Mouse (Mus musculus): Measurements from ENCODE around the gene Gm49366. TPM values are rescaled to one million over a fixed set of nuclear protein-coding genes. Genes with fewer than 3 reads are reported as not detected.
"Not testable (repeated sequence)": the region's sequence is repeated elsewhere in the genome, so short reads cannot be mapped to it uniquely, and the experiment has no call there.

Gene Gm49366
- total RNA-seq, 2 experiments from 2014 or later: not detected

- no peak for DNase-seq (ENCODE audit: low spot score in 2 of 2)
- intact Hi-C loops (cut with DNase I): no loop called here
Observed at GRCm38 (mm10) chr12:84068296-84068695, 29.6 kb downstream of the Gm49366 start.

- intact Hi-C loops (cut with DNase I): no loop called here
- no peak for DNase-seq (ENCODE audit: low spot score in 2 of 2)
Observed at GRCm38 (mm10) chr12:84068986-84069385, 30.3 kb downstream of the Gm49366 start, which contains the start of gene Acot5. TSS of gene Acot5 (plus strand) at chr12:84069325.

- intact Hi-C loops (cut with DNase I): not testable (repeated sequence)
- DNase-seq (ENCODE audit: low spot score in 2 of 2): peak; percentile 43 to 50
Observed at GRCm38 (mm10) chr12:84069582-84069981, 30.8 kb downstream of the Gm49366 start.

- peak; percentile 45 to 86 for DNase-seq (ENCODE audit: low spot score in 2 of 2)
- intact Hi-C loops (cut with DNase I): no loop called here
Observed at GRCm38 (mm10) chr12:84071696-84072095, 33.0 kb downstream of the Gm49366 start.

GRCm38 (mm10) chr12:84077371-84077990, 38.7 kb downstream of the Gm49366 start:
- DNase-seq (ENCODE audit: low spot score in 2 of 2): no peak
- intact Hi-C loops (cut with DNase I): no loop called here

GRCm38 (mm10) chr12:84083842-84084241, 45.1 kb downstream of the Gm49366 start:
- intact Hi-C loops (cut with DNase I): no loop called here
- DNase-seq (ENCODE audit: low spot score in 2 of 2): no peak

- no peak for DNase-seq (ENCODE audit: low spot score in 2 of 2)
- intact Hi-C loops (cut with DNase I): no loop called here
Observed at GRCm38 (mm10) chr12:84084581-84084980, 45.8 kb downstream of the Gm49366 start.

GRCm38 (mm10) chr12:84094666-84095065, 55.9 kb downstream of the Gm49366 start:
- intact Hi-C loops (cut with DNase I); DNase-seq (ENCODE audit: low spot score in 2 of 2): not testable (repeated sequence)

- no peak for DNase-seq (ENCODE audit: low spot score in 2 of 2)
- intact Hi-C loops (cut with DNase I): no loop called here
Observed at GRCm38 (mm10) chr12:84099605-84100004, 60.9 kb downstream of the Gm49366 start.

- intact Hi-C loops (cut with DNase I): no loop called here
- no peak for DNase-seq (ENCODE audit: low spot score in 2 of 2)
Observed at GRCm38 (mm10) chr12:84100071-84100470, 61.3 kb downstream of the Gm49366 start.

- intact Hi-C loops (cut with DNase I): not testable (repeated sequence)
- peak; percentile 48 to 57 for DNase-seq (ENCODE audit: low spot score in 2 of 2)
Observed at GRCm38 (mm10) chr12:84100604-84101492, 62.1 kb downstream of the Gm49366 start, which contains the start of gene Acot6. TSS of gene Acot6 (plus strand) at chr12:84100654.

GRCm38 (mm10) chr12:84101493-84101845, 62.7 kb downstream of the Gm49366 start:
- no peak for DNase-seq (ENCODE audit: low spot score in 2 of 2)
- intact Hi-C loops (cut with DNase I): no loop called here

GRCm38 (mm10) chr12:84107012-84107411, 68.3 kb downstream of the Gm49366 start:
- no peak for DNase-seq (ENCODE audit: low spot score in 2 of 2)
- intact Hi-C loops (cut with DNase I): no loop called here

- intact Hi-C loops (cut with DNase I): no loop called here
- DNase-seq (ENCODE audit: low spot score in 2 of 2): no peak
Observed at GRCm38 (mm10) chr12:84107692-84108091, 69.0 kb downstream of the Gm49366 start.

Other genes starting within 250 kb of the Gm49366 start
- 10 to 100 TPM; 68.3 to 74.5 TPM for gene Numb, start 117.0 kb upstream of the Gm49366 start, total RNA-seq (2021)
- 10 to 100 TPM; 16.6 to 19.0 TPM for gene Riox1, start 88.3 kb upstream of the Gm49366 start, total RNA-seq (2021)
- not detected for gene Heatr4, start 54.1 kb upstream of the Gm49366 start, total RNA-seq (2021)
- gene Acot2, start 51.1 kb upstream of the Gm49366 start, total RNA-seq (2021): 10 to 100 TPM in 1 of 2 experiments, 1 to 10 TPM in 1; 9.5 to 12.5 TPM
- 10 to 100 TPM; 10.3 to 13.8 TPM for gene Acot1, start 29.4 kb upstream of the Gm49366 start, total RNA-seq (2021)
- 1 to 10 TPM; 2.4 to 3.7 TPM for gene Acot4, start 556 bp upstream of the Gm49366 start, total RNA-seq (2021)
- gene Acot3, start 13.2 kb downstream of the Gm49366 start, total RNA-seq (2021): 1 to 10 TPM; 1.5 to 3.0 TPM
- 1 to 10 TPM; 5.1 to 7.0 TPM for gene Acot5, start 30.4 kb downstream of the Gm49366 start, total RNA-seq (2021)
- 1 to 10 TPM; 3.7 to 3.9 TPM for gene Acot6, start 61.7 kb downstream of the Gm49366 start, total RNA-seq (2021)
- gene Dnal1, start 75.4 kb downstream of the Gm49366 start, total RNA-seq (2021): 100 to 1,000 TPM; 104 to 108 TPM
- 1 to 10 TPM; 4.9 to 5.2 TPM for gene Pnma1, start 109.6 kb downstream of the Gm49366 start, total RNA-seq (2021)
- 10 to 100 TPM; 15.0 to 15.7 TPM for gene Elmsan1, start 179.9 kb downstream of the Gm49366 start, total RNA-seq (2021)
- gene Ptgr2, start 246.3 kb downstream of the Gm49366 start, total RNA-seq (2021): 10 to 100 TPM; 28.3 to 39.1 TPM

All from left cerebral cortex, postnatal 25 days (tissue).